Mouse (Mus musculus) stomach, postnatal 0 days (tissue): Measurements from ENCODE around the gene Nelfcd. TPM values are rescaled to one million over a fixed set of nuclear protein-coding genes. Genes with fewer than 3 reads are reported as not detected.
A peak's percentile ranks its signal among the peaks of the same experiment; 100 is the strongest.

Source experiments
- ATAC-seq: fragments of 200-750 bp; cut with Nextera tagmentation; 2 replicates; pipeline ENCODE4 v1.8.0; 2017; ENCODE audit not compliant: low FRiP score, low TSS enrichment
- DNase-seq: peaks from one replicate; pipeline ENCODE4 v3.0.0-alpha.2; 2016; ENCODE audit warnings: low spot score
- H3K27ac ChIP-seq: fragments of 300-500 bp; sonication (generic); replicated peaks from 2 replicates; pipeline ENCODE4 v1.5.1; 2014; ENCODE audit warnings: mild to moderate bottlenecking, control low read depth
- H3K27me3 ChIP-seq: fragments of 300-500 bp; sonication (generic); 2 replicates; pipeline ENCODE4 v1.6.1; 2014; ENCODE audit warnings: low read length; ENCODE audit not compliant: control insufficient read depth, insufficient read depth
- H3K36me3 ChIP-seq: fragments of 300-500 bp; sonication (generic); 2 replicates; pipeline ENCODE4 v1.6.1; 2014; ENCODE audit warnings: low read length, mixed read lengths; ENCODE audit not compliant: control insufficient read depth, insufficient read depth
- H3K4me1 ChIP-seq: fragments of 300-500 bp; sonication (generic); replicated peaks from 2 replicates; pipeline ENCODE4 v1.6.1; 2014; ENCODE audit warnings: antibody characterized with exemption; ENCODE audit not compliant: control insufficient read depth, insufficient read depth
- H3K4me2 ChIP-seq: fragments of 300-500 bp; sonication (generic); replicated peaks from 2 replicates; pipeline ENCODE4 v1.6.1; 2014; ENCODE audit warnings: low read depth, mild to moderate bottlenecking, control low read depth, moderate library complexity
- H3K4me3 ChIP-seq: fragments of 300-500 bp; sonication (generic); 2 replicates; pipeline ENCODE4 v1.5.1; 2014; ENCODE audit warnings: low read depth, low read length, control low read depth
- H3K9ac ChIP-seq: fragments of 300-500 bp; sonication (generic); 2 replicates; pipeline ENCODE4 v1.6.1; 2014; ENCODE audit warnings: mild to moderate bottlenecking, low read length, control low read depth, mixed read lengths
- H3K9me3 ChIP-seq: fragments of 300-500 bp; sonication (generic); 2 replicates; pipeline ENCODE4 v1.6.1; 2016; ENCODE audit warnings: low read length; ENCODE audit not compliant: control insufficient read depth
- CTCF ChIP-seq: IDR thresholded peaks from 2 replicates; pipeline ENCODE4 v1.5.1; 2016; ENCODE audit warnings: antibody characterized with exemption, low read depth, mild to moderate bottlenecking, moderate library complexity
- EP300 ChIP-seq: optimal IDR thresholded peaks from 2 replicates; pipeline ENCODE3; 2016; ENCODE audit warnings: antibody characterized with exemption
- WGBS: fragments of 180-500 bp; shearing (Covaris S2); extraction: QIAGEN DNeasy Blood & Tissue Kit; methylation state at CpG from one replicate; pipeline ENCODE4 v1.1.7; 2014; 5-methylcytosine and 5-hydroxymethylcytosine counted together
- polyA plus RNA-seq: library from polyadenylated mRNA; unstranded; fragments of >200 nt; fragmentation: Nextera tagmentation; extraction: Ambion mirVana; gene quantifications from 2 replicates; pipeline ENCODE4 v1.2.1, GENCODE M21; 2015

The Nelfcd gene
- polyA plus RNA-seq, 1 experiment from 2014 or later: 40.2 TPM

GRCm38 (mm10) chr2:174428996-174429591 lies 13.5 kb downstream of the Nelfcd start:
- 86% methylated on average over 10 of the region's 10 CpGs for WGBS
- H3K36me3 ChIP-seq: peaks cover 22% of the 10 kb centered on the region
- no peak for DNase-seq
- H3K4me1 ChIP-seq: no peaks in the 10 kb centered on the region
- H3K4me3 ChIP-seq: no peak overlapping the region
- no peaks in the 10 kb centered on the region for H3K27me3 ChIP-seq
- no peaks in the 10 kb centered on the region for H3K9me3 ChIP-seq
- no peak overlapping the region for H3K9ac ChIP-seq
- no peak for ATAC-seq
- no peak for TF ChIP-seq CTCF
- TF ChIP-seq EP300: no peak
- H3K27ac ChIP-seq: no peak overlapping the region
- H3K4me2 ChIP-seq: no peak overlapping the region

- Histone ChIP-seq H3K36me3 (peaks cover 2% of the 10 kb centered on the region; the same call in 1 of the 2 replicates), H3K4me2 (no peak overlapping the region), H3K4me1 (peaks cover 4% of the 10 kb centered on the region), H3K27me3 (no peaks in the 10 kb centered on the region), H3K27ac (no peak overlapping the region), H3K9ac (no peak overlapping the region), H3K4me3 (no peak overlapping the region), H3K9me3 (no peaks in the 10 kb centered on the region)
- TF ChIP-seq CTCF (no peak), EP300 (no peak)
- 97% methylated on average over 9 of the region's 9 CpGs for WGBS
- DNase-seq (no peak), ATAC-seq (no peak)
Observed at GRCm38 (mm10) chr2:174434943-174435342, 19.3 kb downstream of the Nelfcd start.

- Histone ChIP-seq H3K27ac (no peak overlapping the region), H3K4me1 (peaks cover 4% of the 10 kb centered on the region), H3K9ac (no peak overlapping the region), H3K36me3 (peaks cover 2% of the 10 kb centered on the region; the same call in 1 of the 2 replicates), H3K4me3 (no peak overlapping the region), H3K27me3 (no peaks in the 10 kb centered on the region), H3K4me2 (no peak overlapping the region), H3K9me3 (no peaks in the 10 kb centered on the region)
- TF ChIP-seq EP300: no peak
- no peak for TF ChIP-seq CTCF
- WGBS: 81% methylated on average over 26 of the region's 26 CpGs
- no peak for DNase-seq
- ATAC-seq: no peak
Observed at GRCm38 (mm10) chr2:174436076-174436701, 20.6 kb downstream of the Nelfcd start.

GRCm38 (mm10) chr2:174436916-174437696 lies 21.5 kb downstream of the Nelfcd start:
- ATAC-seq (no peak), DNase-seq (no peak)
- H3K36me3 ChIP-seq: peaks cover 2% of the 10 kb centered on the region; the same call in 1 of the 2 replicates
- H3K9me3 ChIP-seq: no peaks in the 10 kb centered on the region
- WGBS: 91% methylated on average over 7 of the region's 7 CpGs
- H3K4me2 ChIP-seq: no peak overlapping the region; the same call in 1 of the 2 replicates
- no peak overlapping the region for H3K27ac ChIP-seq
- no peaks in the 10 kb centered on the region for H3K27me3 ChIP-seq
- H3K4me3 ChIP-seq: no peak overlapping the region
- H3K4me1 ChIP-seq: peaks cover 4% of the 10 kb centered on the region
- no peak overlapping the region for H3K9ac ChIP-seq
- TF ChIP-seq EP300: no peak
- no peak for TF ChIP-seq CTCF

GRCm38 (mm10) chr2:174437697-174437982 lies 22.0 kb downstream of the Nelfcd start:
- peak overlapping the region; percentile 83 for H3K4me2 ChIP-seq
- TF ChIP-seq CTCF: no peak
- no peak for TF ChIP-seq EP300
- H3K27ac ChIP-seq: no peak overlapping the region
- no peaks in the 10 kb centered on the region for H3K27me3 ChIP-seq
- H3K4me1 ChIP-seq: peaks cover 7% of the 10 kb centered on the region
- no peaks in the 10 kb centered on the region for H3K9me3 ChIP-seq
- H3K9ac ChIP-seq: no peak overlapping the region; the same call in 1 of the 2 replicates
- peaks cover 2% of the 10 kb centered on the region; the same call in 1 of the 2 replicates for H3K36me3 ChIP-seq
- no peak for ATAC-seq
- no peak for DNase-seq
- no peak overlapping the region; the same call in 1 of the 2 replicates for H3K4me3 ChIP-seq
- WGBS: 84% methylated on average over 4 of the region's 4 CpGs
